Mouse (Mus musculus) lung, adult 2 months (tissue): ENCODE measurements at regions not wholly inside any gene's neighbourhood (a gene's known extent, or its start where the extent isn't known, plus 50 kb on each side); places are given as distances from the start of the nearest gene placed in this dataset.

Experiments used
- CTCF ChIP-seq: fragments of 200-500 bp; IDR thresholded peaks from 2 replicates; pipeline ENCODE4 v1.5.1; 2011; ENCODE audit warnings: mild to moderate bottlenecking, low read length, control low read depth; ENCODE audit not compliant: insufficient read depth
- POLR2A ChIP-seq: fragments of 200-500 bp; IDR thresholded peaks from 2 replicates; pipeline ENCODE4 v1.6.1; 2011; ENCODE audit warnings: low read depth, mild to moderate bottlenecking, control low read depth, low read length, borderline replicate concordance; ENCODE audit errors: extremely low read depth

DNA sequence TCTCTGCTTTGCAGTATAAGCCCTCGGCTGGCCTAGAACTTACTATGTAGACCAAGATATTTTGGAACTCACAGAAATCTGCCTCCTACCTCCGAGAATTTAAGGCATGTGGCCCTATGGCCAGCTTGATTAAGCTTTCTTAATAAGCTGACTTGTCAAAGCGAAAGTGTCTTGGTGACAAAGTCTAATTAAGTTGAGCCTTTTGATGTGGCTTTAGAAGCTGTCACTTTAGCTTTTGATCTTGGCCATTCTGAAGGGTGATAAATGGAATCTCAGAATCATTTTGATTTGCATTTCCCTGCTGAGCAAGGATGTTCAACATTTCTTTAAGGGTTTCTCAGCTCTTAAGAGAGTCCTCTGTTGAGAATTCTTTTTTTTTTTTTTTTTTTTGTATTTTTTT lies 67.6 kb upstream of the Tdrd3 start:
- TF ChIP-seq CTCF: no peak
- TF ChIP-seq POLR2A: no peak
